22 mouse cellular contexts compared by ENCODE assay signal in genomic region chr8:108309525-108310246, GRCm38 (mm10).
A peak's percentile ranks its signal among the peaks of the same experiment; 100 is the strongest.
DNase-seq lines count a peak whose midpoint lies in the region; ATAC-seq lines count a peak whose summit lies in the region.
"Had no signal": no experiment of that assay in that cellular context is flagged by ENCODE, and none has a peak within 500 bp of the region (broad histone marks: within the 10 kb centered on the region; RNA-seq: fewer than 3 reads in every experiment).

No protein-coding gene starts in this region.

- peak overlapping the region; percentile 11; the same call in 1 of the 2 replicates for H3K4me2 ChIP-seq in intestine, embryonic 14.5 days (ENCODE audit: low read length)
- H3K4me2 ChIP-seq in intestine, embryonic 16.5 days (ENCODE audit: low read depth, low read length): no peak overlapping the region
- peak overlapping the region; percentile 7; the same call in 1 of the 2 replicates for H3K4me2 ChIP-seq in embryonic facial prominence, embryonic 13.5 days
- H3K4me2 ChIP-seq in stomach, embryonic 14.5 days (replicated peaks; ENCODE audit: low read depth, low read length): no peak overlapping the region
- H3K4me2 ChIP-seq: embryonic facial prominence, embryonic 15.5 days; heart, embryonic 11.5 days; heart, embryonic 15.5 days; hindbrain, embryonic 14.5 days had no signal

- 0 out of 2 replicates have a peak, but pooled peaks cover 4% of the 10 kb centered on the region for H3K4me1 ChIP-seq in intestine, embryonic 14.5 days (replicated peaks; ENCODE audit: control insufficient read depth, insufficient read depth, low read length)
- no peaks in the 10 kb centered on the region for H3K4me1 ChIP-seq in intestine, embryonic 16.5 days (ENCODE audit: control insufficient read depth, insufficient read depth, low read length)
- peaks cover 13% of the 10 kb centered on the region for H3K4me1 ChIP-seq in embryonic facial prominence, embryonic 13.5 days
- H3K4me1 ChIP-seq in stomach, embryonic 14.5 days (ENCODE audit: control insufficient read depth, insufficient read depth, low read length): no peaks in the 10 kb centered on the region
- H3K4me1 ChIP-seq: embryonic facial prominence, embryonic 15.5 days; heart, embryonic 15.5 days had no signal

- H3K27ac ChIP-seq in intestine, embryonic 14.5 days (ENCODE audit: low read depth): no peak overlapping the region
- no peak overlapping the region for H3K27ac ChIP-seq in intestine, embryonic 16.5 days (ENCODE audit: low read length)
- no peak overlapping the region for H3K27ac ChIP-seq in embryonic facial prominence, embryonic 13.5 days
- no peak overlapping the region for H3K27ac ChIP-seq in stomach, embryonic 14.5 days (ENCODE audit: low read length)
- H3K27ac ChIP-seq: embryonic facial prominence, embryonic 15.5 days; gastrocnemius, adult 2 months; heart, embryonic 15.5 days; hindbrain, embryonic 14.5 days had no signal

- H3K9ac ChIP-seq in intestine, embryonic 14.5 days (ENCODE audit: low read length): no peak overlapping the region
- H3K9ac ChIP-seq in intestine, embryonic 16.5 days (ENCODE audit: low read depth, low read length): no peak overlapping the region
- no peak overlapping the region for H3K9ac ChIP-seq in embryonic facial prominence, embryonic 13.5 days
- H3K9ac ChIP-seq in stomach, embryonic 14.5 days (replicated peaks; ENCODE audit: low read depth, low read length): no peak overlapping the region
- H3K9ac ChIP-seq: embryonic facial prominence, embryonic 15.5 days; heart, embryonic 15.5 days; hindbrain, embryonic 14.5 days had no signal

- no peaks in the 10 kb centered on the region for H3K9me3 ChIP-seq in intestine, embryonic 14.5 days (ENCODE audit: control insufficient read depth, low read length)
- H3K9me3 ChIP-seq in intestine, embryonic 16.5 days (ENCODE audit: control insufficient read depth, low read length): no peaks in the 10 kb centered on the region
- no peaks in the 10 kb centered on the region for H3K9me3 ChIP-seq in embryonic facial prominence, embryonic 13.5 days
- H3K9me3 ChIP-seq in stomach, embryonic 14.5 days (ENCODE audit: control insufficient read depth, low read depth, low read length): no peaks in the 10 kb centered on the region; the same call in 1 of the 2 replicates
- H3K9me3 ChIP-seq: embryonic facial prominence, embryonic 15.5 days; heart, embryonic 15.5 days had no signal

- no peaks in the 10 kb centered on the region for H3K36me3 ChIP-seq in intestine, embryonic 14.5 days (ENCODE audit: control insufficient read depth, insufficient read depth, low read length)
- no peaks in the 10 kb centered on the region for H3K36me3 ChIP-seq in intestine, embryonic 16.5 days (ENCODE audit: control insufficient read depth, insufficient read depth, low read length)
- no peaks in the 10 kb centered on the region for H3K36me3 ChIP-seq in embryonic facial prominence, embryonic 13.5 days
- H3K36me3 ChIP-seq in stomach, embryonic 14.5 days (ENCODE audit: control insufficient read depth, insufficient read depth, low read length): no peaks in the 10 kb centered on the region
- H3K36me3 ChIP-seq: embryonic facial prominence, embryonic 15.5 days; G1E; heart, embryonic 15.5 days had no signal

- no peak for ATAC-seq in intestine, embryonic 14.5 days (replicated peaks; ENCODE audit: low FRiP score, low TSS enrichment, low read depth)
- ATAC-seq in intestine, embryonic 16.5 days: no peak
- no peak for ATAC-seq in embryonic facial prominence, embryonic 13.5 days (ENCODE audit: insufficient number of reproducible peaks, insufficient read depth, low FRiP score, low TSS enrichment, low read depth)
- ATAC-seq in stomach, embryonic 14.5 days (ENCODE audit: insufficient number of reproducible peaks, insufficient read depth, low FRiP score, low read depth): peak; percentile 63; the same call in 1 of the 2 replicates
- no peak for ATAC-seq in CD4-positive, CD25-positive, alpha-beta regulatory T cell, adult 4 months
- ATAC-seq: forebrain, embryonic 16.5 days had no signal

- peak; percentile 53 for DNase-seq in intestine, embryonic 14.5 days (ENCODE audit: low spot score)
- no peak for DNase-seq in layer of hippocampus, adult 8-10 months (ENCODE audit: low spot score in 2 of 2)
- DNase-seq: adrenal gland, postnatal 10 days; cerebellum, adult 11 months; cerebellum, adult 8-10 months; cerebellum, postnatal 14 days; embryo, embryonic 11 days; gastrocnemius, adult 2 months; gastrocnemius, postnatal 25 days; heart, adult 18-20 months; heart, postnatal 14 days; kidney, adult 18-20 months had no signal

- WGBS in intestine, embryonic 14.5 days: 38% methylated on average over 14 of the region's 14 CpGs
- 53% methylated on average over 14 of the region's 14 CpGs for WGBS in intestine, embryonic 16.5 days
- 57% methylated on average over 14 of the region's 14 CpGs for WGBS in embryonic facial prominence, embryonic 13.5 days
- 43% methylated on average over 14 of the region's 14 CpGs for WGBS in stomach, embryonic 14.5 days

- H3K27me3 ChIP-seq in intestine, embryonic 14.5 days (replicated peaks; ENCODE audit: control insufficient read depth, insufficient read depth, low read length): no peaks in the 10 kb centered on the region
- H3K27me3 ChIP-seq in intestine, embryonic 16.5 days (replicated peaks; ENCODE audit: control insufficient read depth, insufficient read depth, low read length): no peaks in the 10 kb centered on the region
- H3K27me3 ChIP-seq in embryonic facial prominence, embryonic 13.5 days: no peaks in the 10 kb centered on the region
- no peaks in the 10 kb centered on the region for H3K27me3 ChIP-seq in stomach, embryonic 14.5 days (ENCODE audit: control insufficient read depth, insufficient read depth, low read length)
- H3K27me3 ChIP-seq: embryonic facial prominence, embryonic 15.5 days; heart, embryonic 15.5 days had no signal

- H3K4me3 ChIP-seq in intestine, embryonic 14.5 days (ENCODE audit: low read depth, low read length): no peak overlapping the region
- H3K4me3 ChIP-seq in intestine, embryonic 16.5 days (ENCODE audit: low read length): no peak overlapping the region
- no peak overlapping the region for H3K4me3 ChIP-seq in embryonic facial prominence, embryonic 13.5 days
- H3K4me3 ChIP-seq in stomach, embryonic 14.5 days (ENCODE audit: low read depth, low read length): no peak overlapping the region
- H3K4me3 ChIP-seq: embryonic facial prominence, embryonic 15.5 days; gastrocnemius, adult 2 months; heart, embryonic 15.5 days had no signal

Comparison
In these comparisons a context has a peak if more than half of its experiments do, and no peak if none do; other contexts are left out.
1. H3K4me2 ChIP-seq: peak in intestine, embryonic 14.5 days (single experiment) and embryonic facial prominence, embryonic 13.5 days (single experiment); none in intestine, embryonic 16.5 days (single experiment) and stomach, embryonic 14.5 days (single experiment).